Mouse (Mus musculus) testis, adult 2 months (tissue): ENCODE results near the gene Gltp. TPM values are rescaled to one million over a fixed set of nuclear protein-coding genes. Genes with fewer than 3 reads are reported as not detected.
A peak's percentile ranks its signal among the peaks of the same experiment; 100 is the strongest.

Source experiments
- H3K27ac ChIP-seq: fragments of 200-500 bp; 2 replicates; pipeline ENCODE4 v1.5.1; 2012; ENCODE audit warnings: low read depth, low read length; ENCODE audit not compliant: control insufficient read depth, insufficient read depth
- H3K27me3 ChIP-seq: fragments of 200-500 bp; 2 replicates; pipeline ENCODE4 v1.6.1; 2012; ENCODE audit warnings: mild to moderate bottlenecking, low read length, moderate library complexity; ENCODE audit not compliant: control insufficient read depth, insufficient read depth
- H3K36me3 ChIP-seq: fragments of 200-500 bp; 2 replicates; pipeline ENCODE4 v1.6.1; 2012; ENCODE audit warnings: mild to moderate bottlenecking, low read length; ENCODE audit not compliant: control insufficient read depth, insufficient read depth
- H3K4me1 ChIP-seq: fragments of 200-500 bp; 2 replicates; pipeline ENCODE4 v1.6.1; 2012; ENCODE audit warnings: low read length; ENCODE audit not compliant: control insufficient read depth, insufficient read depth
- H3K4me3 ChIP-seq: fragments of 200-500 bp; 2 replicates; pipeline ENCODE4 v1.5.1; 2012; ENCODE audit warnings: low read depth, mild to moderate bottlenecking, low read length, moderate library complexity, mixed read lengths; ENCODE audit not compliant: control insufficient read depth
- CTCF ChIP-seq: fragments of 200-500 bp; IDR thresholded peaks from 2 replicates; pipeline ENCODE4 v1.5.1; 2012; ENCODE audit warnings: low read depth, mild to moderate bottlenecking, inconsistent platforms, low read length, moderate library complexity; ENCODE audit not compliant: control insufficient read depth, insufficient read depth, insufficient replicate concordance
- POLR2A ChIP-seq: fragments of 200-500 bp; IDR thresholded peaks from 2 replicates; pipeline ENCODE4 v1.6.1; 2012; ENCODE audit warnings: low read depth, mild to moderate bottlenecking, inconsistent platforms, low read length, moderate library complexity; ENCODE audit not compliant: control insufficient read depth
- polyA plus RNA-seq: library from polyadenylated mRNA; depleted of rRNA; stranded (reverse); fragments of >200 nt; gene quantifications from 2 replicates; pipeline ENCODE4 v1.2.3, GENCODE M21; 2012

The Gltp gene
- polyA plus RNA-seq, 1 experiment = 10.5 TPM

- no peaks in the 10 kb centered on the region; the same call in none of the 2 replicates for H3K36me3 ChIP-seq
- no peaks in the 10 kb centered on the region for H3K27me3 ChIP-seq
- no peaks in the 10 kb centered on the region; the same call in 1 of the 2 replicates for H3K4me1 ChIP-seq
Observed at GRCm38 (mm10) chr5:114714551-114714950, 23.8 kb upstream of the Gltp start.

GRCm38 (mm10) chr5:114709357-114709756 lies 18.6 kb upstream of the Gltp start:
- peak overlapping the region; percentile 41 for H3K4me3 ChIP-seq
- no peaks in the 10 kb centered on the region for H3K27me3 ChIP-seq
- H3K27ac ChIP-seq = no peak overlapping the region
- H3K4me1 ChIP-seq = no peaks in the 10 kb centered on the region; the same call in 1 of the 2 replicates
- no peaks in the 10 kb centered on the region; the same call in 1 of the 2 replicates for H3K36me3 ChIP-seq
- TF ChIP-seq POLR2A (no peak), CTCF (no peak)

More at GRCm38 (mm10) chr5:114714551-114714950, 23.8 kb upstream of the Gltp start:
- TF ChIP-seq POLR2A = no peak
- no peak for TF ChIP-seq CTCF
- Histone ChIP-seq H3K27ac (no peak overlapping the region), H3K4me3 (no peak overlapping the region)

- H3K4me3 ChIP-seq = peak overlapping the region; percentile 97
Observed at GRCm38 (mm10) chr5:114708491-114708890, 17.7 kb upstream of the Gltp start.

GRCm38 (mm10) chr5:114707265-114708068 lies 16.7 kb upstream of the Gltp start, which contains the start of gene Tchp:
TSS of gene Tchp (plus strand) at chr5:114707760.
- Histone ChIP-seq H3K4me3 (peak within 1 kb of the TSS; percentile 97), H3K27me3 (no peaks in the 10 kb centered on the region), H3K4me1 (no peaks in the 10 kb centered on the region; the same call in 1 of the 2 replicates), H3K27ac (peak within 1 kb of the TSS; percentile 86), H3K36me3 (no peaks in the 10 kb centered on the region)
- TF ChIP-seq POLR2A (peak; percentile 61), CTCF (peak; percentile 72; the same call in 1 of the 2 replicates)

More at GRCm38 (mm10) chr5:114708491-114708890, 17.7 kb upstream of the Gltp start:
- no peak overlapping the region for H3K27ac ChIP-seq
- H3K27me3 ChIP-seq = no peaks in the 10 kb centered on the region
- TF ChIP-seq POLR2A (no peak), CTCF (no peak)
- H3K36me3 ChIP-seq = no peaks in the 10 kb centered on the region; the same call in 1 of the 2 replicates
- H3K4me1 ChIP-seq = no peaks in the 10 kb centered on the region; the same call in 1 of the 2 replicates

- no peaks in the 10 kb centered on the region for H3K36me3 ChIP-seq
- TF ChIP-seq CTCF = peak; percentile 27; the same call in 1 of the 2 replicates
- TF ChIP-seq POLR2A = no peak
- H3K4me1 ChIP-seq = no peaks in the 10 kb centered on the region
- H3K27me3 ChIP-seq = no peaks in the 10 kb centered on the region
- H3K27ac ChIP-seq = no peak overlapping the region
- no peak overlapping the region for H3K4me3 ChIP-seq
Observed at GRCm38 (mm10) chr5:114702403-114703392, 11.9 kb upstream of the Gltp start.

GRCm38 (mm10) chr5:114699015-114699414 lies 8.2 kb upstream of the Gltp start:
- no peak overlapping the region for H3K27ac ChIP-seq
- peaks cover 4% of the 10 kb centered on the region; the same call in 1 of the 2 replicates for H3K4me1 ChIP-seq
- H3K4me3 ChIP-seq = no peak overlapping the region
- TF ChIP-seq CTCF = no peak
- H3K27me3 ChIP-seq = no peaks in the 10 kb centered on the region
- H3K36me3 ChIP-seq = no peaks in the 10 kb centered on the region
